Mouse (Mus musculus): ENCODE data around the gene Ppm1h. TPM values are rescaled to one million over a fixed set of nuclear protein-coding genes. Genes with fewer than 3 reads are reported as not detected.

Gene Ppm1h
- polyA plus RNA-seq, 1 experiment: 13.4 TPM

GRCm38 (mm10) chr10:122800732-122801110 is 122.2 kb downstream of the Ppm1h start:
- TF ChIP-seq CTCF (IDR thresholded peaks at IDR 0.05; ENCODE audit: borderline replicate concordance, extremely low read depth, insufficient read depth, insufficient read length) (no peak), POLR2A (IDR thresholded peaks at IDR 0.05; ENCODE audit: borderline replicate concordance, extremely low read depth, insufficient read depth, insufficient read length, poor library complexity, severe bottlenecking) (no peak)
- DNase-seq (ENCODE audit: low read depth): no peak

GRCm38 (mm10) chr10:122802218-122802617 is 123.7 kb downstream of the Ppm1h start:
- DNase-seq (ENCODE audit: low read depth): no peak
- no peak for TF ChIP-seq POLR2A (IDR thresholded peaks at IDR 0.05; ENCODE audit: borderline replicate concordance, extremely low read depth, insufficient read depth, insufficient read length, poor library complexity, severe bottlenecking)
- TF ChIP-seq CTCF (IDR thresholded peaks at IDR 0.05; ENCODE audit: borderline replicate concordance, extremely low read depth, insufficient read depth, insufficient read length): peak; percentile 13; the same call in 1 of the 2 replicates

GRCm38 (mm10) chr10:122802901-122803300 is 124.3 kb downstream of the Ppm1h start:
- peak; percentile 35 for DNase-seq (ENCODE audit: low read depth)
- no peak for TF ChIP-seq POLR2A (IDR thresholded peaks at IDR 0.05; ENCODE audit: borderline replicate concordance, extremely low read depth, insufficient read depth, insufficient read length, poor library complexity, severe bottlenecking)
- no peak for TF ChIP-seq CTCF (IDR thresholded peaks at IDR 0.05; ENCODE audit: borderline replicate concordance, extremely low read depth, insufficient read depth, insufficient read length)

GRCm38 (mm10) chr10:122803906-122804305 is 125.3 kb downstream of the Ppm1h start:
- DNase-seq (ENCODE audit: low read depth): peak; percentile 88
- TF ChIP-seq CTCF (IDR thresholded peaks at IDR 0.05; ENCODE audit: borderline replicate concordance, extremely low read depth, insufficient read depth, insufficient read length): peak; percentile 86
- TF ChIP-seq POLR2A (IDR thresholded peaks at IDR 0.05; ENCODE audit: borderline replicate concordance, extremely low read depth, insufficient read depth, insufficient read length, poor library complexity, severe bottlenecking): no peak

GRCm38 (mm10) chr10:122805866-122806265 is 127.3 kb downstream of the Ppm1h start:
- no peak for DNase-seq (ENCODE audit: low read depth)
- TF ChIP-seq POLR2A (IDR thresholded peaks at IDR 0.05; ENCODE audit: borderline replicate concordance, extremely low read depth, insufficient read depth, insufficient read length, poor library complexity, severe bottlenecking) (no peak), CTCF (IDR thresholded peaks at IDR 0.05; ENCODE audit: borderline replicate concordance, extremely low read depth, insufficient read depth, insufficient read length) (no peak)

- peak; percentile 94 for DNase-seq (ENCODE audit: low read depth)
- TF ChIP-seq POLR2A (IDR thresholded peaks at IDR 0.05; ENCODE audit: borderline replicate concordance, extremely low read depth, insufficient read depth, insufficient read length, poor library complexity, severe bottlenecking): no peak
- peak; percentile 76; the same call in 1 of the 2 replicates for TF ChIP-seq CTCF (IDR thresholded peaks at IDR 0.05; ENCODE audit: borderline replicate concordance, extremely low read depth, insufficient read depth, insufficient read length)
These were observed 128.9 kb downstream of the Ppm1h start for GRCm38 (mm10) chr10:122807127-122808105.

- no peak for TF ChIP-seq CTCF (IDR thresholded peaks at IDR 0.05; ENCODE audit: borderline replicate concordance, extremely low read depth, insufficient read depth, insufficient read length)
- no peak for TF ChIP-seq POLR2A (IDR thresholded peaks at IDR 0.05; ENCODE audit: borderline replicate concordance, extremely low read depth, insufficient read depth, insufficient read length, poor library complexity, severe bottlenecking)
- no peak for DNase-seq (ENCODE audit: low read depth)
These were observed 129.6 kb downstream of the Ppm1h start for GRCm38 (mm10) chr10:122808186-122808585.

GRCm38 (mm10) chr10:122809851-122810250 is 131.3 kb downstream of the Ppm1h start:
- no peak for DNase-seq (ENCODE audit: low read depth)
- TF ChIP-seq POLR2A (IDR thresholded peaks at IDR 0.05; ENCODE audit: borderline replicate concordance, extremely low read depth, insufficient read depth, insufficient read length, poor library complexity, severe bottlenecking) (no peak), CTCF (IDR thresholded peaks at IDR 0.05; ENCODE audit: borderline replicate concordance, extremely low read depth, insufficient read depth, insufficient read length) (no peak)

- DNase-seq (ENCODE audit: low read depth): peak; percentile 70
- no peak for TF ChIP-seq POLR2A (IDR thresholded peaks at IDR 0.05; ENCODE audit: borderline replicate concordance, extremely low read depth, insufficient read depth, insufficient read length, poor library complexity, severe bottlenecking)
- no peak for TF ChIP-seq CTCF (IDR thresholded peaks at IDR 0.05; ENCODE audit: borderline replicate concordance, extremely low read depth, insufficient read depth, insufficient read length)
These were observed 136.5 kb downstream of the Ppm1h start for GRCm38 (mm10) chr10:122815094-122815493.

GRCm38 (mm10) chr10:122817741-122818140 is 139.2 kb downstream of the Ppm1h start:
- no peak for DNase-seq (ENCODE audit: low read depth)
- TF ChIP-seq POLR2A (IDR thresholded peaks at IDR 0.05; ENCODE audit: borderline replicate concordance, extremely low read depth, insufficient read depth, insufficient read length, poor library complexity, severe bottlenecking): no peak
- TF ChIP-seq CTCF (IDR thresholded peaks at IDR 0.05; ENCODE audit: borderline replicate concordance, extremely low read depth, insufficient read depth, insufficient read length): no peak

- TF ChIP-seq POLR2A (IDR thresholded peaks at IDR 0.05; ENCODE audit: borderline replicate concordance, extremely low read depth, insufficient read depth, insufficient read length, poor library complexity, severe bottlenecking) (no peak), CTCF (IDR thresholded peaks at IDR 0.05; ENCODE audit: borderline replicate concordance, extremely low read depth, insufficient read depth, insufficient read length) (no peak)
- no peak for DNase-seq (ENCODE audit: low read depth)
These were observed 141.2 kb downstream of the Ppm1h start for GRCm38 (mm10) chr10:122819808-122820207.

Data from brain, embryonic 14.5 days (tissue).